Comparison of ENCODE assay signal across 18 mouse cellular contexts in genomic region chr1:182429826-182430225, GRCm38 (mm10).
"Had no signal": no experiment of that assay in that cellular context is flagged by ENCODE, and none has a peak within 500 bp of the region (broad histone marks: within the 10 kb centered on the region; RNA-seq: fewer than 3 reads in every experiment).

No protein-coding gene starts in this region.

- H3K27ac ChIP-seq: midbrain, embryonic 10.5 days; midbrain, embryonic 12.5 days; neural tube, embryonic 13.5 days; neural tube, embryonic 15.5 days had no signal

- DNase-seq: lung, adult 18-20 months; lung, embryonic 14.5 days; lung, postnatal 10 days; lung, postnatal 4 days; midbrain, embryonic 14.5 days; retina, postnatal 1 day; right cerebral cortex, adult 18-20 months; right cerebral cortex, postnatal 25 days; right cerebral cortex, postnatal 4 days; spleen, adult 18-20 months; thymus, adult 18-20 months; thymus, postnatal 14 days; thymus, postnatal 36 days had no signal

- H3K4me3 ChIP-seq: midbrain, embryonic 10.5 days; midbrain, embryonic 12.5 days; myocyte; neural tube, embryonic 13.5 days; neural tube, embryonic 15.5 days had no signal

- H3K27me3 ChIP-seq: midbrain, embryonic 12.5 days; neural tube, embryonic 13.5 days; neural tube, embryonic 15.5 days had no signal

- H3K9ac ChIP-seq: lung, embryonic 14.5 days; midbrain, embryonic 12.5 days; neural tube, embryonic 13.5 days; neural tube, embryonic 15.5 days had no signal
